Mouse (Mus musculus) heart, embryonic 16.5 days (tissue): Measurements from ENCODE around the gene Art4. TPM values are rescaled to one million over a fixed set of nuclear protein-coding genes. Genes with fewer than 3 reads are reported as not detected.

Experiments used
- ATAC-seq: fragments of 200-750 bp; cut with Nextera tagmentation; replicated peaks from 2 replicates; pipeline ENCODE4 v1.8.0; 2017; ENCODE audit warnings: moderate number of reproducible peaks; ENCODE audit not compliant: insufficient read depth, low FRiP score; ENCODE audit errors: extremely low read depth
- H3K27ac ChIP-seq: fragments of 300-500 bp; sonication (generic); 2 replicates; pipeline ENCODE4 v1.5.1; 2014; ENCODE audit warnings: mild to moderate bottlenecking, low read length, control low read depth, moderate library complexity
- H3K27me3 ChIP-seq: fragments of 300-500 bp; sonication (generic); 2 replicates; pipeline ENCODE4 v1.6.1; 2014; ENCODE audit warnings: low read length, mixed read lengths; ENCODE audit not compliant: control insufficient read depth, insufficient read depth
- H3K36me3 ChIP-seq: fragments of 300-500 bp; sonication (generic); 2 replicates; pipeline ENCODE4 v1.6.1; 2014; ENCODE audit not compliant: control insufficient read depth, insufficient read depth
- H3K4me1 ChIP-seq: fragments of 300-500 bp; sonication (generic); 2 replicates; pipeline ENCODE4 v1.6.1; 2014; ENCODE audit warnings: low read length, mixed read lengths; ENCODE audit not compliant: control insufficient read depth, insufficient read depth
- H3K4me2 ChIP-seq: fragments of 300-500 bp; sonication (generic); 2 replicates; pipeline ENCODE4 v1.6.1; 2014; ENCODE audit warnings: low read depth, mild to moderate bottlenecking, control low read depth, low read length
- H3K4me3 ChIP-seq: fragments of 300-500 bp; sonication (generic); 2 replicates; pipeline ENCODE4 v1.5.1; 2014; ENCODE audit warnings: mild to moderate bottlenecking, control low read depth, low read length
- H3K9ac ChIP-seq: fragments of 300-500 bp; sonication (generic); 2 replicates; pipeline ENCODE4 v1.6.1; 2014; ENCODE audit warnings: low read length, control low read depth
- H3K9me3 ChIP-seq: fragments of 300-500 bp; sonication (generic); replicated peaks from 2 replicates; pipeline ENCODE4 v1.6.1; 2016; ENCODE audit warnings: low read length; ENCODE audit not compliant: control insufficient read depth
- WGBS: fragments of 180-500 bp; shearing (Covaris S2); extraction: QIAGEN DNeasy Blood & Tissue Kit; methylation state at CpG from one replicate; pipeline ENCODE4 v1.1.7; 2014; 5-methylcytosine and 5-hydroxymethylcytosine counted together
- polyA plus RNA-seq: library from polyadenylated mRNA; unstranded; fragments of >200 nt; fragmentation: Nextera tagmentation; extraction: Ambion mirVana; gene quantifications from 2 replicates; pipeline ENCODE4 v1.2.1, GENCODE M21; 2015

The Art4 gene
- polyA plus RNA-seq, 1 experiment from 2014 or later: 13.6 TPM

GRCm38 (mm10) chr6:136811196-136811595, 46.3 kb downstream of the Art4 start:
- WGBS: 86% methylated on average over 10 of the region's 10 CpGs
- Histone ChIP-seq H3K36me3 (peaks cover 33% of the 10 kb centered on the region), H3K9ac (no peak overlapping the region), H3K4me3 (no peak overlapping the region), H3K9me3 (no peaks in the 10 kb centered on the region), H3K4me1 (peaks cover 15% of the 10 kb centered on the region), H3K27ac (no peak overlapping the region), H3K27me3 (no peaks in the 10 kb centered on the region), H3K4me2 (no peak overlapping the region)
- no peak for ATAC-seq

GRCm38 (mm10) chr6:136809673-136810072, 47.9 kb downstream of the Art4 start:
- peak overlapping the region; percentile 93 for H3K4me3 ChIP-seq
- H3K36me3 ChIP-seq: peaks cover 20% of the 10 kb centered on the region
- 0 out of 2 replicates have a peak overlapping the region, but pooled peaks have one; percentile 88 for H3K9ac ChIP-seq
- peak overlapping the region; percentile 99 for H3K4me2 ChIP-seq
- WGBS: 65% methylated on average over 13 of the region's 13 CpGs
- peaks cover 19% of the 10 kb centered on the region for H3K4me1 ChIP-seq
- no peaks in the 10 kb centered on the region for H3K9me3 ChIP-seq
- H3K27ac ChIP-seq: no peak overlapping the region
- H3K27me3 ChIP-seq: no peaks in the 10 kb centered on the region
- ATAC-seq: no peak

GRCm38 (mm10) chr6:136809077-136809476, 48.5 kb downstream of the Art4 start:
- ATAC-seq: no peak
- peak overlapping the region; percentile 29; the same call in 1 of the 2 replicates for H3K27ac ChIP-seq

GRCm38 (mm10) chr6:136808631-136809046, 48.9 kb downstream of the Art4 start:
- Histone ChIP-seq H3K27ac (peak overlapping the region; percentile 29), H3K9ac (peak overlapping the region; percentile 88), H3K4me3 (peak overlapping the region; percentile 93), H3K4me2 (peak overlapping the region; percentile 99), H3K9me3 (no peaks in the 10 kb centered on the region), H3K27me3 (no peaks in the 10 kb centered on the region), H3K4me1 (peaks cover 19% of the 10 kb centered on the region), H3K36me3 (peaks cover 10% of the 10 kb centered on the region)
- under 1% methylated on average over 28 of the region's 28 CpGs for WGBS
- peak; percentile 5; the same call in 1 of the 2 replicates for ATAC-seq

More at GRCm38 (mm10) chr6:136809077-136809476, 48.5 kb downstream of the Art4 start:
- peaks cover 19% of the 10 kb centered on the region for H3K4me1 ChIP-seq
- no peaks in the 10 kb centered on the region for H3K27me3 ChIP-seq
- H3K4me2 ChIP-seq: peak overlapping the region; percentile 99
- peaks cover 14% of the 10 kb centered on the region for H3K36me3 ChIP-seq
- WGBS: 22% methylated on average over 14 of the region's 14 CpGs
- peak overlapping the region; percentile 88 for H3K9ac ChIP-seq
- peak overlapping the region; percentile 93 for H3K4me3 ChIP-seq
- no peaks in the 10 kb centered on the region for H3K9me3 ChIP-seq

GRCm38 (mm10) chr6:136808014-136808417, 49.5 kb downstream of the Art4 start, which contains the start of gene H2afj:
H2afj (plus strand) TSS chr6:136808244.
- WGBS: under 1% methylated on average over 34 of the region's 34 CpGs
- peaks cover 9% of the 10 kb centered on the region for H3K36me3 ChIP-seq

GRCm38 (mm10) chr6:136807395-136808013, 50.0 kb downstream of the Art4 start:
- Histone ChIP-seq H3K9ac (peak overlapping the region; percentile 35), H3K9me3 (no peaks in the 10 kb centered on the region), H3K36me3 (peaks cover 7% of the 10 kb centered on the region), H3K27ac (peak overlapping the region; percentile 66), H3K4me2 (peak overlapping the region; percentile 65), H3K4me3 (peak overlapping the region; percentile 93), H3K4me1 (peaks cover 25% of the 10 kb centered on the region), H3K27me3 (no peaks in the 10 kb centered on the region)
- WGBS: 27% methylated on average over 18 of the region's 18 CpGs
- no peak for ATAC-seq

More at GRCm38 (mm10) chr6:136808014-136808417, 49.5 kb downstream of the Art4 start, which contains the start of gene H2afj:
- no peaks in the 10 kb centered on the region for H3K9me3 ChIP-seq
- ATAC-seq: peak; percentile 86
- H3K27ac ChIP-seq: peak within 1 kb of the TSS; percentile 66
- peak within 1 kb of the TSS; percentile 88 for H3K9ac ChIP-seq
- peak within 1 kb of the TSS; percentile 99 for H3K4me2 ChIP-seq
- H3K27me3 ChIP-seq: no peaks in the 10 kb centered on the region
- H3K4me3 ChIP-seq: peak within 1 kb of the TSS; percentile 93
- H3K4me1 ChIP-seq: peaks cover 21% of the 10 kb centered on the region

GRCm38 (mm10) chr6:136806819-136807218, 50.7 kb downstream of the Art4 start:
- 76% methylated on average over 5 of the region's 5 CpGs for WGBS
- Histone ChIP-seq H3K4me1 (peaks cover 25% of the 10 kb centered on the region), H3K27me3 (no peaks in the 10 kb centered on the region), H3K27ac (no peak overlapping the region), H3K9ac (no peak overlapping the region), H3K4me3 (no peak overlapping the region), H3K4me2 (no peak overlapping the region), H3K9me3 (no peaks in the 10 kb centered on the region), H3K36me3 (peaks cover under 1% of the 10 kb centered on the region; the same call in 1 of the 2 replicates)
- no peak for ATAC-seq

GRCm38 (mm10) chr6:136805409-136805775, 52.1 kb downstream of the Art4 start:
- 81% methylated on average over 1 of the region's 1 CpGs for WGBS
- no peak overlapping the region for H3K4me3 ChIP-seq

GRCm38 (mm10) chr6:136804705-136805408, 52.7 kb downstream of the Art4 start:
- H3K9ac ChIP-seq: peak overlapping the region; percentile 66
- WGBS: 27% methylated on average over 9 of the region's 9 CpGs

More at GRCm38 (mm10) chr6:136805409-136805775, 52.1 kb downstream of the Art4 start:
- no peaks in the 10 kb centered on the region for H3K9me3 ChIP-seq
- no peak overlapping the region for H3K27ac ChIP-seq
- peaks cover 25% of the 10 kb centered on the region for H3K4me1 ChIP-seq
- H3K9ac ChIP-seq: no peak overlapping the region
- no peak for ATAC-seq
- H3K36me3 ChIP-seq: no peaks in the 10 kb centered on the region
- H3K27me3 ChIP-seq: no peaks in the 10 kb centered on the region
- no peak overlapping the region for H3K4me2 ChIP-seq

More at GRCm38 (mm10) chr6:136804705-136805408, 52.7 kb downstream of the Art4 start:
- Histone ChIP-seq H3K27ac (peak overlapping the region; percentile 100), H3K4me1 (peaks cover 24% of the 10 kb centered on the region), H3K4me2 (peak overlapping the region; percentile 92), H3K4me3 (peak overlapping the region; percentile 82), H3K36me3 (no peaks in the 10 kb centered on the region), H3K9me3 (no peaks in the 10 kb centered on the region), H3K27me3 (no peaks in the 10 kb centered on the region)
- ATAC-seq: no peak
